Mouse (Mus musculus) retina, adult 2 months (tissue): Measurements from ENCODE around the gene Fam131b.

Source experiments
- DNase-seq: peaks from one replicate; pipeline ENCODE4 v3.0.0-alpha.2; 2012; ENCODE audit warnings: low read depth, low spot score

The Fam131b gene

DNA sequence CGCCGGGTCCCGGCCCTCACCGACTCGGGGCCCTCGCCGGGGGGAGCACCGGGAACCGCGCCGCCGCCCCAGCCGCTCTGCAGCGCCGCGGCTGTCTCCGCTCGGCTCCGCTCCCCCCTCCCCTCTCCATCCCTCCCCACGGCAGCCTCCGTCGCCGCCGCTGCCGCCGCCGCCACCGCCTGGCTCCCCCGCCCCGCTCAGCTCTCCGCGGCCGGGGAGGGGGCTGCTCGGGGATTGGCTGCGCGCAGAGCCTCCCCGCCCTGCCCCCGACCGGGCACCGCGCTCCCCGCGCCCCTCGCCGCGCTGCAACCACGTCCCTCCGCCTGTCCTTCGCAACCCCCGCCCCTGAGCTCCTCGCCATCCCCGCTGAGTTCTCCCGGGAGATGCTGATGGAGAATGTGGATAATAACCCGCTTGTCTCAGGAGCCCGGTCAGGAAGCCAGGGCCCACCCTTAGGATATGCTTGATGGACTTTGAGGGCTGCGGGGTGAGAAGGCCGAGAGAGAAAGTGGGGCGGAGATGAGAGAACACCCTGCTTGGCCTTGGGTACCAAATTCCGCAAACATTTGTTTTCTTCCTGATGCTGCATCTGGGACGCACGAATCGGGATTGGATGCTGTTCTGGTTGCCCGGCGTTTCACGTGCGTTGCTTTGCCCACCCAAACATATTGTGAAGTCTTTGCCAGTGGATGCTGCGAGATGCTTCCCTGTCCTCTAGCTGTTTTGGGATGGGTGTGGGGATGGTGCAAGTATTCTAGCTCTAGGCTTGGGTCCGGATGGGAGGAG lies at the start of gene Fam131b:
Gene Fam131b, minus strand, starts transcription at position 162 of the 786 bp plus-strand sequence.
- DNase-seq: no peak

DNA sequence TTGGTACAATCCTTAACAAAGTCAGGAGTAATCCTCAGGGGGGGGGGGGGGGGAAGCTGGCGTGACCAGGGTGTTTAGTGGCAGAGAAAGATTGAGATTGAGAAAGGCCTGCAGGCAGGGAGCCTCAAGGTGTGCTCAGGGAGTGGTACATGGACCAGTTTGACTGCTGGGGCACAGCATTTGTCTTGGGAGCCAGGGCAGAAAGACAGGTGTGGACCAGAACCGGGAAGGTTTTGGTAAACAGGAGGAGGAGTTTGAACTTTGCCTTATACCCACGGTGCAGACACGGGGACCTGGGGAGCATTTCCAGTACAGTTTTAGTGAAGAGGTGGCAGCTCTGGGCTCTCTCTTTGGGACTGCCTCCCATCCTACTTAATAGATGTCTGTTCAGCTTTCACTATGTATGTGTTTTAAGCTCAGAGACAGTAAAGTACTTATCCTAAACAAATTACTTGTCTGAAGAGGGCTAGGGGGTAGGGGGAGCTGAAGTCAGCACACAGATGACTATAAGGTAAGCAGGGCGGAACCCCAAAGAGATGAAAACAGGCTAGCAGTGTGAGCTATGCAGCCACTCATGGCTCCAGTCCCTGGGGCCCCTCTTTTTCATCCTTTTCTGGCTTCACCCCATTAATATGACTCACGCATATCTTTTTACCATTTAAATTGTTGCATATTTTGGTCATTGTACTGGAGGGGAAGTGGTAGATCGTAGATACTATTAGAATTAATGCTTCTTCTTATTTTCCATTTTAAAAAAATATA lies 49.4 kb upstream of the Fam131b start:
- no peak for DNase-seq

DNA sequence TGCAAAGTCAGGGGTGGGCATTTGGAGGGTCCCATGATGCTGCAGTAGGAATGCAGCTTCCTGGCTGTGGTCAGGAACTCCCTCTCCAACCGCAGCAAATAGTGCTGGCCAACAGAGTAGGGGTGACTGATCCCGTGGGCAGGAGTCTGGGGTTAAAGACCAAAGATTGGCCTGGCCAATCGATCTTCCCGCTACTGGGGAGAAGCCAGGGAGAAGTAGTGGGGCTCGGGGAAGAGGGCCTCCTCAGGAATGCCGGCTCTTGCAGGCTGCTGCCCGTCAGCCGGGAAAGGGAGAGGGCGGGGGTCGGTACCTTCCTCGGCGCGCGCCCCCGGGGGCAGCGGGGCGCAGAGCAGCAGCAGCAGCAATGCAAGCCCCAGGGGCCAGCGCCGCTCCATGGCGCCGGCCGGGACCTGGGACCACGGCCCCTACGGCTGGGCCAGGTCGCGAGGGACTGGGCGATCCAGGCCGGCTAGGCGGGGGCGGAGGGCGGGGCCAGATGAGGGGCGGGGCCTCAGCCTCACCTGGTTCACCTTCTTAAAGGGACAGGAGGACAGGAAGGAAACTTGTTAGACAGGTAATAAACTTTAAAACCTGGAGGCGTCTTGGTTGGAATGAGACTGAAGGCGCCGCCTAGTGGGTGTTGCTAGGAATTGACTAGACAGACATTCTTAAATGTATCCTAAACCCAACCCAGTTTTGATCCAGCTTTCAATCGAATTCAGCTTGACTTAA lies 48.5 kb upstream of the Fam131b start, which contains the start of gene Epha1:
Gene Epha1, minus strand, starts transcription at position 453 of the 732 bp plus-strand sequence.
- no peak for DNase-seq

DNA sequence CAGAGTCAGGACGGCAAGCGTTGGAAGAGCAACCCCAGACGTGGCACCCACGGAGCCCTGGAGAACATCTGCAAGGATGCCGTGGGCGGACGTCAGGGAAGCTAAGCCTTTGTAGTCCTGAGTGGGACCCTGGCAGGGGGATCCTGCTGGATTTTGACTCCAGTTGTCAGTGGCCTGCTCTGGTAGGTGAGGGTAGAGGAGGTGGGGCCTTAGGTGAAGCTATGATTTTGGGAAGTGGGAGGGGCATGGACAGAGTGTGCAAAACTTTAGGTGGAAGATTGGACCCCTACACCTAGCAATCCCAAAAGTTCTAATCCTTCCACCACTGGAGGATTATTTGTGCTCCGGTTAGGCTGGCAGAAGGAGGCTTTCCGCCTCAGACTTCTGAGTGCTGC lies 48.0 kb upstream of the Fam131b start:
- DNase-seq: no peak

DNA sequence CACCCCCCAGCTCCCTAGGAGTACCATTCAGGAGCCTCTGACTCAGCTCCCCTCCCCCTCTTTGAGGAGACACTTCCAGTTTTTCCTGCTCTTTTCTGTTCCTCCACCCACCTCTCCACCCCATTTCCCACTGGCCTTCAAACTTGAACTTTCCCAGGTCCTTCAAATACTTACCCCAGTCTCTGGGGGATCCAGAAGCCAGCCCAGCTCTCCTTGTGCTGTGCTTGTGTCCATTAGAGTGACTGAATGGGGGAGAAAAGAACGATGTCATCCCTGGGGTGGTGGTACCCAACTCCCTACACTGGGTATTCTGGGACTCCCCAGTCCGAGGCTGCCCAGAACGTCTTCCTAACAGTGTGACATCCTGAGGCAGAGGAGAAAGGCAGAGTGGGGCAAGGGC lies 47.6 kb upstream of the Fam131b start:
- DNase-seq: no peak

DNA sequence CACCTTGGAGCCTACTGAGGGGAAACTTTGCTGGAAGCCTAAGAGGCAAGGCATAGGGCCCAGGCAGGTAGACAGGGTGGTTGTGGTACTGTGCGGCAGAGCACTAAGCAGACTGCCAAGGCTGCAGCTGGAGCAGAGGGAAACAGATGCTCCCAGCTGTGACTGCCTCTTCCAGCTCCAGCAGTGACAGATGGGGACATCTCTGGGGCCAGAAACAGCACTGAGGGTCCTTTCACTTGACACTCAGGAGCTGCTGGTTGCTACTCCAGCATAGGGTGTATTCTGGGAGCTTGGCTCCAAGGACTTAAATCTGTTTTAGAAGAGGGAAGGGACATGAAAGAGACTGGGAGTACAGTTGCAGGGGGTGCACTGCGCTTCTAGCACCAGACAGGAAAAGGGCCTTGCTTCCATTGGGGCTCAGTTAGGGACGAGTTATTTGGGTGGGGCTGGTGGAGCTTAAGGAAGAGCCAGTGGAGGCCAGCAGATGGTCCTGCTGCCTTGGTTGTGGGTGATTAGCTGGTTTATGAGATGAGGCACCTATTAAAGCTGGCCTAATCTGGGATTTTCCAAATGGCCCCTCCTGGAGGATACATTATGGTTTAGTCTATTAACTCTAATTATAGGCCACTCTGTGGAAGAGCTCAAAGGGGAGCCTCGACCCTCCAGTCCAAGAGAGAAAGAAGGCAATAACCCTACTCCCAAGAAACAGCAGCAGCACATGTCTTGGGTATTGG lies 46.4 kb upstream of the Fam131b start:
- DNase-seq: no peak

DNA sequence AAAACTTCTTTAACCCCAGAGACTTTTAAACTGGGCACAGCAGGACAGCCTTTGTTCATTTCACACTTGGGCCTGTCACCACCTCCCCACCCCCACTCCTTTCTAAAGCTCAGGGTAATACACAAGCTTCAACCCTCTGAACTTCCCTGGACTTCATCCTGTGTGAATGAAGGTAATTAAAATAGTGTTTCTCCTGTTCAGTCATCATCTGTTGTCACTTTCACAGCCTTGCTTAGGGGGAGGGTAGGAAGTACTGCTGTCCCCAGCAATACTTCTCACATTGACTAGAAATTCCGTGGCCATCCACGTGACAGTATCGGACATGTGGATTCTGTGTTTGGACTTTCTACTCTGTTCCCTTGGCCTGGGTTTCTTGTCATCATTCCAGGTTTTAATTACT lies 45.4 kb upstream of the Fam131b start:
- DNase-seq: no peak

DNA sequence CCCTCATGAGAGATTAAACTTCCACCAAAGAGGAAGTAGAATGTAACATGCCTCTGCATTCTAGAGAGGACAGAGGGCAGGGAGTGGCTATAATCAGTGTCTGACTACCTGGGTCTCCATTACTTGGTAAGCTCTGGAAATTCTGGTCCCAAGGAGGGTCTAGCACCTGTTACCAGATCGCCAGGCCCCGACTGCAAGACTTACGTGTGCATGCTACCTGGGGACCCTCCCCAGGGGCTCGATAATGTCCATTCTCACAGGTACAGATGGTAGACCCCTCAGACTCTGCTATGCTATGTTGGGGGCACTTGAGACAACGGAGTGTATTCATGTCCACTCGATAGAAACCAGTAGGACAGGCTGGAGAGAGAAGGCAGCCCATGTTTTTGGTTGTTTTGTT lies 40.8 kb upstream of the Fam131b start:
- DNase-seq: no peak

DNA sequence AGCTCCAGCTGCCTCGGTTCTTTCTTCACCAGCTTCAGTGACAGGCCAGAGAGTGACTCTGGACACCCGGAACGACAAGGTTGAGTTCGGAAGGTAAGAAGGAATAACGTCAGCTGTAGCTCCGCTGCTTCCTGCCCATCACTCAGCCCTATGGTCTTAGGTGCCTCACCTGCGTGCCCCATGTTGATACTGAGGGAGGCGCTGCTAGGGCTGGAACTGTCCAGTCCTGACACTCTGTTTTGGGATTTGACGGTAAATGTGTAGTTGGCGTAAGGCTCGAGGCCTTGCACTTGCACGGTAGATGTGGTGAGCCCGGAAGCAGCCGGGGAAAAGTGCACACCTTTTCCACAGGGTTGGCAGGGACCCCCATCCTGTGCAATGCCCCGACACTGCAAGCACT lies 40.2 kb upstream of the Fam131b start:
- DNase-seq: no peak

DNA sequence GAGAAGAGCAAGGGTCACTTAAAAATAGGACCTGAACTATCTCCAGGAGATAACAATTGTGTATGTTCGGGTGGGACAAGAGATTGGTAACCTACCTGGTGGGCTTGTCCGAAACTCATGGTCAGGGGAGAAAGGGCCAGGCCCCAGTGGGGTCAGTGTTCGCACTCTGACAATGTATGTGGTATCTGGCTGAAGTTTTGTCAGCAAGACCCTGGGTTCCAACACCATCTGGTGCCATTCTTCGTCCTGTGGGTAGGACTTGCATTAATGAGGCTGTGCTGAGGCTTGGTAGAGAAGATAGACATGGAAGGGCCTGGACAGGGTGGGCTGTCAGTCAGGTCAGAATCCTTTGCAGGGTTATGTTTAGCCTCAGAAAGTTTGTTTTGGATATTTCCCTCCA lies 39.6 kb upstream of the Fam131b start:
- DNase-seq: no peak

DNA sequence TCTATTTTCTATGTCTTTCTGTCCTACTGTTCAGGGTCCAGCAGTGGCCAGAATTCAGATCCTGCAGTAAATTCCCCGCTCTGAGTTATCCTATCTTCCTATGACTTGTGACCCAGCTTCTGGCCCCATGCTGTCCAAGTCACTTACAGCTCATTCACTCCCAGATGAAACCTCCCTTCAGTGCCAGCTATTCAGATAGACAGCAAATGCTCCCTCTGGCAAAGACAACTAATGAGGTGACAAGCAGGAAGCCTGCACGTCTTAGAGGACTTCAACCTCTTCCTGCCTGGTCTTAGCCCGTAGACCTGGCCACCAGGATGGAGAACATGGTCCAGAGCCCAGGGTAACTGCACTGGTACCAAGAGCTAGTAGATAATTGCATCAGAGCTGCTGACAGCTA lies 38.5 kb upstream of the Fam131b start:
- DNase-seq: no peak

DNA sequence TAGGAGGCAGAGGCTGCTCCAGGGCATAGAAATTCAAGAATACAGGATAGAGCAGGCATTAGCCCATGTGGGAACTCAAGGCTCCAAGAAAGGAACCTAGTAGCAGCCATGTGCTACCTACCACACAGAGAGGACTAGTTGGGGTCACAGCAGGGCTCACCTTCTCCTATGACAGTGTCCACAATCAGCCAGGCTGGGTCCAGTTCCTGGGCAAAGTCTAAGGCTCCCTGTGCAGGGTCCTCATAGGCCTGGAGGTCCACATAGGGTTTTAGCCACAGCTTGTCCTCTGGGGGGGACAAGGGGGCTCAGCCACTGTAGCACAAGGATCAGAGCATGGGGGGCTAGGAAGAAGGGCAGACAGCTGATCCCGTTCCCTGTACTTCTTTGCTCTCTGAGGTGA lies 38.1 kb upstream of the Fam131b start:
- DNase-seq: no peak

DNA sequence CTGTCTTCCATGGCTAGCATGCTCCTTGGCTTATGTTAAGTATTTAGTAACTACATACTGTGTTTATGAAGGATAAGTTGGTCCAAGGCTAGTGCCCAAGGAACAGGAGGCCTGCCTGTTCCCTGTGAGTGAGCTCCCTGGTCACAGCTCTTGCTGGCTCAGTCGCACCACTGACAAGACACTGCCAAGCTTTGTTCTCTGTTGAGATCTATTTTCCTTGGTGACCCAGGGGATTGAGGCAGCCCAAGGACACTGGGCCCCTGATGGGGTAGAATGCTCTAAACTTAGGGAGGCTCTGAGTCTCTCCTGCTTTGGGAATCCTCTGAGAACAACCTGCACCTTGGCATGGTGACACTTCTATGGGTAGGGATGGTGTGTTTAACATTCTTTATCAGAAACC lies 37.6 kb upstream of the Fam131b start:
- DNase-seq: no peak

DNA sequence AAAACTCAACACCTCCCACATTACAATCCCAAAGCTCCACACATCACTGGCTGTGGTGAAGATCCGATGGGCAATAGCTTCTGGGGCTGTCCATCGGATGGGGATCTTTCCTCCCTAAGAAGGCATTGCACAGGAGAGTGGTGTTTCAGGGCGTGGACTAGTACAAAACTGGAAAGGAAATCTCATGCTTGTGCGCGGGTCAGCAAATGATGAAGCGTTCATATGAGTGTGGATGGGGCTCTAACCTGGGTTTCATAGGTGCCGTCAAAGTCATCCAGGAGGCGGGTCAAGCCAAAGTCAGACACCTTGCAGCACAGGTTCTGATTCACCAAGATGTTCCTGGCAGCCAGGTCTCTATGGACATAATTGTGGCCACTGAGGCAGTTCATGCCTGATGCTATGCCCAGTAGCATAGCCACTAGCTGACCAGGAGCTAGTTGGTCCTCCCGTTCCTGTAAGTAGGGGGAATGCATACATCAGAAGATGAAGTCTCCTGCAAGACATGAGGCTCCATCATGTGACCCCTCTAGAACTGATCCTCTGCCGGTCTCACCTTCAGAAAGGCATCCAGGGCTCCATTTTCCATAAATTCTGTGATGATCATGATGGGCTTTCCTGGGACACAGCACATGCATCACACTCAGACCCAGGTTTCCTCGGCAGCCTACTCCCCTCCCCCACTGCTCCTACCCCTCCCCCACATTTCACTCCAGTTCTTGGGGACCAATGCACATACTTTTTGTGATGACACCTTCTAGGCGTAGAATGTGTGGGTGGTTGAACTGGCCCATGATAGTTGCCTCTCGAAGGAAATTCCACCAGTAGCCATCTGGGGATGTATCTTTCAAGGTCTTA lies 36.8 kb upstream of the Fam131b start:
- no peak for DNase-seq

DNA sequence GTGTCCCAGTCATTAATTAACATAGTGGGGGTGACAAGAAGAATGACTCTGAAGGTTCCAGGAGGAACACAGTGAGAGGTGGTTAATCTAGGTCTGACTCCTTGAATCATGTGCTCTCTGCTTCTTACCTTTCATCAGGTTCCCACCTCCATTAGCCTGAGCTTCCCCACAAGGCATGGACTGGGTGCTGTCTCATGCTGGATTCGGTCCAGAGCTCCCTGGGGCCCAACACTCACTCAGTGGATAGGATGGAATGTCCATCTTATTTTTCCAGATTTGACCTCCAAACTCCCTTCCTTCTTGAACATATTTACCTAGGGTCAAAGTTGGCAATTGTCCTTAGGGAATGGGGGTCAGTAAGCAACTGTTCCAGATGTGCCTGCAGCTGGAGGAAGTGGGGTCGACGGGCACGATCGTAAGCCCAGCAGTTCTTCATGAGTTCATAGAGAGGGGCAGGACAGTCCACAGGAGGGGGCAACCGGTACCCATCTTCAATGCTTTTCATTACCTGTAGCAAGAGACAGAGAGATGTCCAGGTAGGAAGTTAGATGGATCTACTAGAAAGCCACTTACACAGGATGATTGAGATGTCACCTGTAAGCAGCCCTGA lies 35.9 kb upstream of the Fam131b start:
- no peak for DNase-seq

DNA sequence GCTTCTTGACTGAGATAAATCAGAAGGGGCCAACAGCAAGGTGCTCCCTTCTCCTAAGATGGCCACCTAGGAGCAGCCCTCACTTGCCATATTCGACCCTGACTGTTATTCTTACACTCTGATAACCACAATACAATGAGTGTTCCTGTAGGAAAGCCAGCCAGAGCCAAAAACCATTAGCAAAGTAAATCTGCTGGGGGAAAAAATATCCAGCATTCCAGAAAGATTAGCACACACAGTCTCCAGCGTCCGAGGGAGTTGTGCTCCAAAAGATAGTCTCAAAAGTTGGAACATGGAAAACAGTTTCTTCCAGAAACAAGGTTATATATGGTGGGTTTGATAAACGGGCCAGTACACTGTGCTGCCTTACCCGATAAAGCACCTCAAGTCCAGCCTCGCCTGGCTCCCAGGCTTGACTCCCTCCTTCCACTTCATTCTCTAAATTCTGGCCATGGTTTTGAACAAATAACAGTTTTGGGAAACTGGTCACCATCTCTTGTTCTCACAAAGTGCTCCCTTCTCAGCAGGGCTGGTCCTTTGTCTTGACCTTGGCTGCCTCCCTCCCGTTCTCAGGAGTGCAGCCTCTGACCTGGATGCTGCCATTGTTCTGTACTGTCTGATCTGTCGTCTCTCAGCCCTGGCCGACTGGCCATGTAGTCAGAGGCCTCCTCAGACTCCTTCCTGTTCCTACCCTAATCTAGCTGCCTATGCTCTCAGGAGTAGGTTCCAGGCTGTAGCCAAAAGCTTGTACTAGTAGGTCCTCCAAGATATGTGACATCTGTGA lies 35.1 kb upstream of the Fam131b start:
- DNase-seq: no peak

DNA sequence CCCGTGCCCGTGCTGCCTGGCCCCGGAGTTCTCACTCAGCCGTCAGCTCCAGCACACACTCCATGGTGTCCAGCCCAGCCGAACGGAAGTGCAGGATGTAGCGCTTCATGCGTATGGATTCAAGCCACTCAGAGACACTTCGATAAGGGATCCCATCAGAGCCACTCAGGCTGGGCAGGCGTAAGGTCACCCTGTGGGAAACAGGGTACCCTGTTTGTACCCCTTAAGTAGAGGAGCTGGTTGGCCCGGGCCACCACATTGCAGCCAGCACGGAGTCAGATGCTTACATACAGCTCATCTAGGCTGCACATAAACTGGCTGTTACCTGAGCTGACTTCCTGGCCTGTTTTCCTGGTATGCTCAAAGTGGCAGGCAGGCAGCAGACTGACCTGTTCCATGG lies 34.5 kb upstream of the Fam131b start:
- no peak for DNase-seq

DNA sequence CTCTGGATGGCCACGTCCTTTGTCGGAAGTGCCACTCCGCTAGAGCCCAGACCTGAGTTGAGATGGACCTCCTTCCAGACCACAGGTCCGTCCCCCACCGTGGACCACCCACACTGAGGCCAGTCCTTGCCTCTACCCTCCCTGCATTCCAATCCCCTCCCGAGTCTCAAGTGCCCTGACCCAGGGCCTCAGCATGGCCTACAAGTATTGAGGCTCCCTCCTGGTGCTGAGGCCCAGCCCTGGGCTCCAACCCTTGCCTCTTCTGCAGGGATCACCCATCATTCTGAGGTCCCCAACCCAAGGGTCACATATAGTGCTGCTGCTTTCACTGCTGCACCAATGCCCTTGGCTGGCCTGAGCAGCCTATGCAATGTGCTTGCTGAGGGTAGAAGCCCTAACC lies 33.5 kb upstream of the Fam131b start:
- DNase-seq: no peak

DNA sequence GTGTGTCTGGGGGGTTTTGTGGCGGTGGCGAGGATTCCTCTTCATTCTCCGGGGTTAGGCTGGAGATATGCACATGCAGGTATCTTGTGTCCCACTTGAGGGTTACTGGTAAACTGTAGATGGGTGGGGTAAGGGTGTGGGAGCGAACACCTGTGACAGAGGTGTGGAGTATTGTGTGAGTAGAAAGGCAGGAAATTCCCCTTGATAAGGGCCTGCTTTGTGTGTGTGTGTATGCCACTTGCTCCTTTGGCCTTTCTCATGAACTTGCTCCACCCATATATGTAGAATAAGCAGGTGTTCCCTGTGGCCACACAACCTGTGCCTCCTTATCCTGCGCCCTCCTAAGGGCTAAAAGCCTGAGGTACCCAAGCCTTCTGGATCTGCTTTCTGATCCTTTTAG lies 32.5 kb upstream of the Fam131b start:
- DNase-seq: no peak
